Mouse (Mus musculus): Measurements from ENCODE around the gene Cygb. TPM values are rescaled to one million over a fixed set of nuclear protein-coding genes. Genes with fewer than 3 reads are reported as not detected.
A peak's percentile ranks its signal among the peaks of the same experiment; 100 is the strongest.
"Not testable (repeated sequence)": the region's sequence is repeated elsewhere in the genome, so short reads cannot be mapped to it uniquely, and the experiment has no call there.

Cygb gene
- polyA plus RNA-seq, 1 experiment, result 18.3 TPM

GRCm38 (mm10) chr11:116683777-116684176, 29.7 kb upstream of the Cygb start:
- TF ChIP-seq POLR2A (IDR thresholded peaks at IDR 0.05; ENCODE audit: borderline replicate concordance, extremely low read depth, insufficient read depth, insufficient read length, poor library complexity, severe bottlenecking) (no peak), CTCF (IDR thresholded peaks at IDR 0.05; ENCODE audit: borderline replicate concordance, extremely low read depth, insufficient read depth, insufficient read length) (no peak)
- DNase-seq (ENCODE audit: low read depth), result no peak

- no peak for DNase-seq (ENCODE audit: low read depth)
- TF ChIP-seq POLR2A (IDR thresholded peaks at IDR 0.05; ENCODE audit: borderline replicate concordance, extremely low read depth, insufficient read depth, insufficient read length, poor library complexity, severe bottlenecking), result no peak
- TF ChIP-seq CTCF (IDR thresholded peaks at IDR 0.05; ENCODE audit: borderline replicate concordance, extremely low read depth, insufficient read depth, insufficient read length), result no peak
Observed at GRCm38 (mm10) chr11:116682501-116683144, 28.5 kb upstream of the Cygb start.

- no peak for DNase-seq (ENCODE audit: low read depth)
- no peak for TF ChIP-seq CTCF (IDR thresholded peaks at IDR 0.05; ENCODE audit: borderline replicate concordance, extremely low read depth, insufficient read depth, insufficient read length)
- TF ChIP-seq POLR2A (IDR thresholded peaks at IDR 0.05; ENCODE audit: borderline replicate concordance, extremely low read depth, insufficient read depth, insufficient read length, poor library complexity, severe bottlenecking), result no peak
Observed at GRCm38 (mm10) chr11:116681147-116681546, 27.0 kb upstream of the Cygb start.

- TF ChIP-seq POLR2A (IDR thresholded peaks at IDR 0.05; ENCODE audit: borderline replicate concordance, extremely low read depth, insufficient read depth, insufficient read length, poor library complexity, severe bottlenecking) (no peak), CTCF (IDR thresholded peaks at IDR 0.05; ENCODE audit: borderline replicate concordance, extremely low read depth, insufficient read depth, insufficient read length) (no peak)
- no peak for DNase-seq (ENCODE audit: low read depth)
Observed at GRCm38 (mm10) chr11:116680321-116681091, 26.4 kb upstream of the Cygb start.

GRCm38 (mm10) chr11:116679148-116679547, 25.0 kb upstream of the Cygb start:
- TF ChIP-seq POLR2A (IDR thresholded peaks at IDR 0.05; ENCODE audit: borderline replicate concordance, extremely low read depth, insufficient read depth, insufficient read length, poor library complexity, severe bottlenecking), result no peak
- TF ChIP-seq CTCF (IDR thresholded peaks at IDR 0.05; ENCODE audit: borderline replicate concordance, extremely low read depth, insufficient read depth, insufficient read length), result no peak
- no peak for DNase-seq (ENCODE audit: low read depth)

GRCm38 (mm10) chr11:116677711-116678441, 23.8 kb upstream of the Cygb start:
- DNase-seq (ENCODE audit: low read depth), result no peak
- no peak for TF ChIP-seq POLR2A (IDR thresholded peaks at IDR 0.05; ENCODE audit: borderline replicate concordance, extremely low read depth, insufficient read depth, insufficient read length, poor library complexity, severe bottlenecking)
- no peak for TF ChIP-seq CTCF (IDR thresholded peaks at IDR 0.05; ENCODE audit: borderline replicate concordance, extremely low read depth, insufficient read depth, insufficient read length)

- TF ChIP-seq POLR2A (IDR thresholded peaks at IDR 0.05; ENCODE audit: borderline replicate concordance, extremely low read depth, insufficient read depth, insufficient read length, poor library complexity, severe bottlenecking) (no peak), CTCF (IDR thresholded peaks at IDR 0.05; ENCODE audit: borderline replicate concordance, extremely low read depth, insufficient read depth, insufficient read length) (no peak)
- no peak for DNase-seq (ENCODE audit: low read depth)
Observed at GRCm38 (mm10) chr11:116676175-116676976, 22.3 kb upstream of the Cygb start.

GRCm38 (mm10) chr11:116675429-116675828, 21.3 kb upstream of the Cygb start:
- DNase-seq (ENCODE audit: low read depth), result not testable (repeated sequence)

GRCm38 (mm10) chr11:116674616-116675379, 20.7 kb upstream of the Cygb start:
- TF ChIP-seq CTCF (IDR thresholded peaks at IDR 0.05; ENCODE audit: borderline replicate concordance, extremely low read depth, insufficient read depth, insufficient read length) (no peak), POLR2A (IDR thresholded peaks at IDR 0.05; ENCODE audit: borderline replicate concordance, extremely low read depth, insufficient read depth, insufficient read length, poor library complexity, severe bottlenecking) (no peak)
- peak; percentile 19 for DNase-seq (ENCODE audit: low read depth)

GRCm38 (mm10) chr11:116673410-116673809, 19.3 kb upstream of the Cygb start:
- DNase-seq (ENCODE audit: low read depth), result no peak
- no peak for TF ChIP-seq POLR2A (IDR thresholded peaks at IDR 0.05; ENCODE audit: borderline replicate concordance, extremely low read depth, insufficient read depth, insufficient read length, poor library complexity, severe bottlenecking)
- TF ChIP-seq CTCF (IDR thresholded peaks at IDR 0.05; ENCODE audit: borderline replicate concordance, extremely low read depth, insufficient read depth, insufficient read length), result no peak

All from brain, embryonic 14.5 days (tissue).